Mouse (Mus musculus) sigmoid colon, adult 10 weeks (tissue): ENCODE results near the gene Tgtp1. TPM values are rescaled to one million over a fixed set of nuclear protein-coding genes. Genes with fewer than 3 reads are reported as not detected.

Source experiments
- polyA plus RNA-seq: library from polyadenylated mRNA; stranded (reverse); fragments of 350-450 nt; fragmentation: Illumina TruSeq; extraction: RNeasy Lipid Tissue Mini Kit (QIAGEN cat#74804); gene quantifications from one replicate; pipeline ENCODE4 v1.2.3, GENCODE M21; 2014; ENCODE audit warnings: low read depth, low replicate concordance

Gene Tgtp1
- polyA plus RNA-seq = 15.7 TPM

DNA sequence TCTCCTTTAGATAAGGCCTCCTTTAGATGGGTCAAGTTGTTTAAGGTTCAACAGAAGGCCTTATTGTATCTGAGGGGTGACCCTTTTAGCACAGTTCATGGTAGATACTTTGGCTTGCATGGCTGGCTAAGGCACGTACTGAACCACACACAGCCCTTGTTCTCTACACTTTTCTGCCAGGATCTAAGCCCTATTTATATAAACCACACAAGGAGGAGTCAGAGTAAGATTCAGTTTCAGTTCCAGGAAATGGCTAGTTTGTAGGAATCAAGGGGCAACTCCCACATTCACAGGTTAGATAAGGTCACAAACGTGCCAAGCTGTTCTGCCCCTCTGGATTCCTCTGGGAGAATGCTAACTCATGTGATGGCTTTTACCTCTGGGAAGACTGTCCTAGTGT lies at the start of gene Tgtp1:
Tgtp1 (minus strand) TSS at position 155 of the 400 bp plus-strand sequence.

DNA sequence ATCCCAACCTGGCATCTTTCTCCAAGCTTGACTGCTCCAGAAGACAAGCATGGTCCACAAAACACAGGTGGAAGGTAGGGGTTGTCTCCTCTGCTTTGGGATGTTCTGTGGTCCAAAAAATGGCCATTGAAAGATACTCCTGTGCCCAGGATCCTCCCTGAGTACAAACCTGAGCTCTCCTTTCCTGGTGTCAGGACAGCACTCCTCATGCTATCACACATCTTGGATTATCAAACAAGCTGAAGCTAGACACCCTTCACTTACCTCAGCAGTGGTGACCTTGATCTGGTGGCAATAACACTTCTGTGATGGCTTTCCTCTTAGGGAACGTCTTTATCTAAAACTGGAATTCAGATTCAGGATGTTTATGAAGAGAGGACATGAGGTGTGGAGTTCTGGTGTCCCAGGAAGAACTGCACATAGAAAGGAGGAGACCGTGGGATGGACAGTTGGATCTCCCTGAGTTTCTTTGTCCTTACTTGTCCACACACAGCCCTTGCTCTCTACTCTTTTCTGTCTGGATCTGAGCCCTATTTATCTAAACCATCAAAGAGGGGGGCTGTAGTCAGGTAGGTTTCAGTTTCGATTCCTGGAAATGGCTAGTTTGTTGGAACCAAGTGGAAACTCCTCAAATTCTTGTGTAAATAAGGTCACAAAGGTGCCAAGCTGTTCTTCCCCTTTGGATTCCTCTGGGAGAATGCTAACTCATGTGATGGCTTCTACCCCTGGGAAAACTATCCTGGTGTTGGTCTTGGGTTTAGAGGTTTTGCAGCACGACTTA lies 2.0 kb downstream of the Tgtp1 start, which contains the start of gene Gm12185:
Gm12185 (minus strand) TSS at position 487 of the 781 bp plus-strand sequence.

DNA sequence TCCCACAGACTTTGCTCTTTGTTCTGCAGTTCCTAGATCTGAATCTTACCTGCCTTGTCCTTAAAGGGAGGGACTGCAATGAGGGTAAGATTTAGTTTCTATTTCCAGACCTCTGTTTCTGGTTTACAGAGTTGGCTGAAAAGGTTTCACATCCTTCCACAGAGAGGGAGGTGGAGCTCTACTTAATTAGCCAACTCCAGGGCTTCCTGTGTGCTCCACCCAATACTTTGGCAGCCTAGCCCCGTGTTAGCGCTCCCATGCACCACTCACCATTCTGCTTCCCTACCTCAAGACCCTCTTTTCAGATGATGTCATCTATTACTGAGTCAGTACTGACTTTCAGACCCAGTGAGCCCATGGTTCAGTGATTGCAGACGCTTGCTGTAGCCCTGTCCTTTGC lies 14.7 kb downstream of the Tgtp1 start, which contains the start of gene 9930111J21Rik1:
9930111J21Rik1 (minus strand) TSS at position 148 of the 400 bp plus-strand sequence.

DNA sequence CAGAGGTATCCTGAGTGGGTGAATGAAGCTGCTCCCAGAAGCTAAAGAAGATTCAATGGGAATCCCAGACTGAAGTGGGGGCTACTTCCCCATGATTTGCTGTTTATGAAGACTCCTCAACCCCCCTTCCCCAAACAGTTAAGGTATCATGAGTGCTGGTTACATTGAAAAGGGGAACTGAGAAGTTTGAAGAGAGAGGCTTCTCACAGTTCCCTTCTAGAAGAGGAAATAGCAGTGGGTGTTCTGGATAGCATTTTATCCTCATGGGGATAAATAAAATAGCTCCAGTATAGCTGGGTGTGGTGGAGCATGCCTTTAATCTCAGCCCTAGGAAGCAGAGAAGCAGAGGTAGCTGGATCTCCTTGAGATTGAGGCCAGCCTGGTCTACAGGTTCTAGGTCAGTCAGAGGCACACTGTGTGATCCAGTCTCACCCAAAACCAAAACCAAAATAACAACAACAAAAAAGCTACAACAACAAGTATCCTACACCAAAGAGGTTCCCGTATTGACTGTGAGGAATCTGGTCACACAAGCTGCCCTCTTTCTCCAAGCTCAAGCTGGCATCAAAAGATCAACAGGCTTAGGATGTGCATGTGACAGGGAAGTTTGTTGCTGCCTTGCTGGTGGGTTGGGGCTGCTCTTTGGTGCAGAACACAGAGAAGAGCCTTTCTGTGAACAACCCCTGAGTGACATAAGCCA lies 15.6 kb downstream of the Tgtp1 start, which contains the start of gene Olfr56:
Olfr56 (plus strand) TSS at position 650 of the 700 bp plus-strand sequence.

DNA sequence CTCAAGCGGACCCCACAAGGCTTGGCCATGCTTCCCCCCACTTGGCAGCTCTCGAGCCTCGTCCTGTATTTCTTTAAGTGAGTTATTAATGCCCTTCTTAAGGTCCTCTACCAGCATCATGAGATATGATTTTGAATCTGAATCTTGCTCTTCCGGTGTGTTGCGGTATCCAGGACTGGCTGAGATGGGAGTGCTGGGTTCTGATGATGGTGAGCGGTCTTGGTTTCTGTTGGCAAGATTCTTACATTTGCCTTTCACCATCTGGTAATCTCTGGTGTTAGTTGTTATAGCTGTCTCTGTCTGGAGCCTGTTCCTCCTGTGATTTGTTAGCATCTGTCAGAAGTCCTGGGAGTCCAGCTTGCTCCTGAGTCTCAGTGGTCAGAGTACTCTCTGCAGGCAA lies 47.9 kb downstream of the Tgtp1 start, which contains the start of gene Psme2b:
Psme2b (minus strand) TSS at position 101 of the 400 bp plus-strand sequence.

Other genes starting within 250 kb of the Tgtp1 start
- gene Rack1, start 193.8 kb downstream of the Tgtp1 start, polyA plus RNA-seq = 171 TPM
- 17.8 TPM for gene Trim41, start 176.8 kb downstream of the Tgtp1 start, polyA plus RNA-seq
- 5.2 TPM for gene Trim7, start 168.0 kb downstream of the Tgtp1 start, polyA plus RNA-seq
- 7.6 TPM for gene Gm12184, start 167.5 kb downstream of the Tgtp1 start, polyA plus RNA-seq
- gene Irgm1, start 122.5 kb downstream of the Tgtp1 start, polyA plus RNA-seq = 68.8 TPM
- gene Gm5431, start 92.0 kb downstream of the Tgtp1 start, polyA plus RNA-seq = 16.8 TPM
- 2.9 TPM for gene Psme2b, start 48.0 kb downstream of the Tgtp1 start, polyA plus RNA-seq
- 1.3 TPM for gene Olfr56, start 15.3 kb downstream of the Tgtp1 start, polyA plus RNA-seq
- 2.8 TPM for gene 9930111J21Rik1, start 14.8 kb downstream of the Tgtp1 start, polyA plus RNA-seq
- 2.8 TPM for gene Gm12185, start 1.9 kb downstream of the Tgtp1 start, polyA plus RNA-seq
- 24.0 TPM for gene 9930111J21Rik2, start 57.1 kb upstream of the Tgtp1 start, polyA plus RNA-seq
- 13.2 TPM for gene Tgtp2, start 70.0 kb upstream of the Tgtp1 start, polyA plus RNA-seq
- 19.4 TPM for gene Ifi47, start 82.4 kb upstream of the Tgtp1 start, polyA plus RNA-seq
- gene Olfr1396, start 120.7 kb upstream of the Tgtp1 start, polyA plus RNA-seq = 0.16 TPM
- gene Olfr1395, start 148.1 kb upstream of the Tgtp1 start, polyA plus RNA-seq = not detected
- gene Olfr1394, start 160.2 kb upstream of the Tgtp1 start, polyA plus RNA-seq = not detected
- 4.3 TPM for gene Btnl9, start 193.0 kb upstream of the Tgtp1 start, polyA plus RNA-seq
- gene Zfp62, start 209.1 kb upstream of the Tgtp1 start, polyA plus RNA-seq = 137 TPM